Mouse (Mus musculus) ES-E14 (cell line): ENCODE results near the gene Med13l.

Experiments used
- CHD2 ChIP-seq: IDR thresholded peaks from 2 replicates; pipeline ENCODE4 v1.6.1; 2014; ENCODE audit warnings: mild to moderate bottlenecking, low read depth, low read length, inconsistent platforms
- HCFC1 ChIP-seq: IDR thresholded peaks from 2 replicates; pipeline ENCODE4 v1.6.1; 2012; ENCODE audit warnings: low read length, inconsistent platforms, borderline replicate concordance; ENCODE audit not compliant: insufficient read depth
- MAFK ChIP-seq: IDR thresholded peaks from 2 replicates; pipeline ENCODE4 v1.6.1; 2014; ENCODE audit warnings: mild to moderate bottlenecking, low read depth, low read length, inconsistent platforms; ENCODE audit not compliant: insufficient read depth
- ZC3H11A ChIP-seq: IDR thresholded peaks from 2 replicates; pipeline ENCODE4 v1.6.1; 2012; ENCODE audit warnings: low read depth, mild to moderate bottlenecking, inconsistent platforms, low read length, borderline replicate concordance

GRCm38 (mm10) chr5:118654599-118654998, 94.1 kb downstream of the Med13l start:
- no peak for TF ChIP-seq CHD2
- TF ChIP-seq ZC3H11A, result no peak
- no peak for TF ChIP-seq HCFC1
- no peak for TF ChIP-seq MAFK
